Mouse (Mus musculus) ES-Bruce4 (cell line): ENCODE results near the gene Piwil4.

Source experiments
- CTCF ChIP-seq: IDR thresholded peaks from one replicate; pipeline ENCODE4 v1.8.1; 2011; ENCODE audit warnings: low read depth, low read length
- POLR2A ChIP-seq: IDR thresholded peaks from one replicate; pipeline ENCODE4 v1.8.1; 2011; ENCODE audit warnings: low read length; ENCODE audit not compliant: insufficient read depth

DNA sequence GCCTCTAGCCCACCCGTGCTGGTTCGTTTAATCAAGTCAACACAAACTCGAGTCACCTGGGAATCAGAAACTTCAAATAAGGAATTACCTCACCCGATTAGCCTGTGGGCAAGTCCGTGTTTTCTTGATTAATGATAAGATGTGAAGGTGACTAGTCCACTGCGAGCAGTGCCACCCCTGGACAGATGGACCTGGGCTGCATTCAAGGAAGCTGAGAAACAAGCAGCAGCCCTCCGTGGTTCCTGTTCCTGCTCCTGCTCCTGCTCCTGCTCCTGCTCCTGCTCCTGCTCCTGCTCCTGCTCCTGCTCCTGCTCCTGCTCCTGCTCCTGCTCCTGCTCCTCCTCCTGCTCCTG lies 41.3 kb downstream of the Piwil4 start:
- no peak for TF ChIP-seq POLR2A
- no peak for TF ChIP-seq CTCF
